ENCODE assay signal across 19 mouse cellular contexts in genomic region chr5:125733806-125734205, GRCm38 (mm10).
A peak's percentile ranks its signal among the peaks of the same experiment; 100 is the strongest.
DNase-seq lines count a peak whose midpoint lies in the region; TF ChIP-seq lines count a peak whose summit lies in the region.
"Had no signal": no experiment of that assay in that cellular context is flagged by ENCODE, and none has a peak within 500 bp of the region (broad histone marks: within the 10 kb centered on the region; RNA-seq: fewer than 3 reads in every experiment).

No protein-coding gene starts in this region.

- no peak for TF ChIP-seq EP300 in MEL (IDR thresholded peaks at IDR 0.05; ENCODE audit: low read depth in 1 of 2, low read length in 2 of 2)

- 0 out of 2 replicates have a peak, but pooled peaks have one; percentile 6 for TF ChIP-seq CTCF in kidney, adult 2 months (conservative IDR thresholded peaks at IDR 0.05; ENCODE audit: insufficient read depth, insufficient read length, low read depth, low read length)
- peak; percentile 24 to 60 (median 31); a peak in 4 of 6 replicates for TF ChIP-seq CTCF in MEL (IDR thresholded peaks at IDR 0.05 in 2 of 3, conservative IDR thresholded peaks at IDR 0.05 in 1 of 3; ENCODE audit: control insufficient read depth in 1 of 3, insufficient read depth in 1 of 3, low read depth in 2 of 3, low read length in 3 of 3, poor library complexity in 1 of 3, severe bottlenecking in 1 of 3)

- H3K27me3 ChIP-seq in kidney, adult 2 months (replicated peaks; ENCODE audit: control insufficient read depth, insufficient read depth, low read length) = no peaks in the 10 kb centered on the region
- no peaks in the 10 kb centered on the region for H3K27me3 ChIP-seq in MEL (ENCODE audit: control insufficient read depth in 1 of 2, insufficient read depth in 2 of 2, low read length in 2 of 2)
- H3K27me3 ChIP-seq: hindbrain, embryonic 13.5 days; intestine, embryonic 15.5 days; limb, embryonic 13.5 days; midbrain, embryonic 13.5 days had no signal

- WGBS in kidney, adult 2 months = 83% methylated on average over 1 of the region's 1 CpGs

- H3K79me2 ChIP-seq in MEL (ENCODE audit: control insufficient read depth, insufficient read depth, low read length, poor library complexity) = no peaks in the 10 kb centered on the region

- no peaks in the 10 kb centered on the region for H3K36me3 ChIP-seq in kidney, adult 2 months (ENCODE audit: control insufficient read depth, insufficient read depth, low read length)
- no peaks in the 10 kb centered on the region for H3K36me3 ChIP-seq in MEL (ENCODE audit: control insufficient read depth in 1 of 2, insufficient read depth in 2 of 2, low read length in 2 of 2)
- H3K36me3 ChIP-seq: hindbrain, embryonic 13.5 days; intestine, embryonic 15.5 days; limb, embryonic 13.5 days; midbrain, embryonic 13.5 days had no signal

- H3K4me1 ChIP-seq in kidney, adult 2 months (ENCODE audit: control insufficient read depth, insufficient read depth, low read length) = no peaks in the 10 kb centered on the region
- H3K4me1 ChIP-seq in MEL (ENCODE audit: control insufficient read depth in 1 of 2, insufficient read depth in 2 of 2, low read length in 2 of 2) = no peaks in the 10 kb centered on the region
- H3K4me1 ChIP-seq: intestine, embryonic 15.5 days; limb, embryonic 13.5 days; midbrain, embryonic 13.5 days had no signal

- DNase-seq in kidney, adult 2 months = no peak
- DNase-seq in kidney, postnatal 4 days = no peak
- peak; percentile 19 for DNase-seq in right cerebral cortex, postnatal 14 days
- no peak for DNase-seq in right cerebral cortex, adult 2 months (ENCODE audit: low spot score in 2 of 2)
- peak; percentile 20 for DNase-seq in MEL (ENCODE audit: low read depth, low spot score)
- DNase-seq in embryo, embryonic 11 days = no peak
- DNase-seq in spleen, postnatal 36 days (ENCODE audit: low spot score in 2 of 2) = no peak
- DNase-seq: adrenal gland, postnatal 25 days; cerebellum, adult 8-10 months; gastrocnemius, postnatal 14 days; heart, postnatal 10 days; layer of hippocampus, adult 9-11 months; lung, adult 2 months; thymus, postnatal 14 days had no signal

- H3K4me3 ChIP-seq in kidney, adult 2 months (ENCODE audit: insufficient read depth, low read depth, low read length) = no peak overlapping the region
- no peak overlapping the region for H3K4me3 ChIP-seq in MEL (ENCODE audit: control insufficient read depth in 1 of 2, insufficient read depth in 1 of 2, low read depth in 2 of 2, low read length in 2 of 2)
- H3K4me3 ChIP-seq: hindbrain, embryonic 13.5 days; intestine, embryonic 15.5 days; limb, embryonic 13.5 days; midbrain, embryonic 13.5 days had no signal

- H3K9me3 ChIP-seq in MEL (replicated peaks; ENCODE audit: insufficient read depth, low read length) = no peaks in the 10 kb centered on the region
- H3K9me3 ChIP-seq: hindbrain, embryonic 13.5 days; intestine, embryonic 15.5 days had no signal

- no peak overlapping the region for H3K27ac ChIP-seq in kidney, adult 2 months (ENCODE audit: insufficient read depth, low read depth, low read length)
- H3K27ac ChIP-seq in MEL (ENCODE audit: control insufficient read depth, low read depth, low read length) = no peak overlapping the region
- H3K27ac ChIP-seq: hindbrain, embryonic 13.5 days; intestine, embryonic 15.5 days; kidney, postnatal 0 days; limb, embryonic 13.5 days; midbrain, embryonic 13.5 days had no signal

- no peak overlapping the region for H3K9ac ChIP-seq in MEL (ENCODE audit: control insufficient read depth, low read depth, low read length, poor library complexity, severe bottlenecking)
- H3K9ac ChIP-seq: hindbrain, embryonic 13.5 days; intestine, embryonic 15.5 days; limb, embryonic 13.5 days; midbrain, embryonic 13.5 days had no signal

- TF ChIP-seq RAD21 in MEL (IDR thresholded peaks at IDR 0.05; ENCODE audit: low read depth, low read length) = no peak; the same call in 1 of the 2 replicates

- TF ChIP-seq POLR2A in kidney, adult 2 months (IDR thresholded peaks at IDR 0.05; ENCODE audit: low read depth, low read length) = no peak
- TF ChIP-seq POLR2A in MEL (IDR thresholded peaks at IDR 0.05; ENCODE audit: control insufficient read depth in 1 of 2, insufficient read depth in 1 of 2, low read depth in 1 of 2, low read length in 2 of 2, poor library complexity in 1 of 2) = no peak

TF ChIP-seq in MEL, 35 proteins besides CTCF, POLR2A, EP300 and RAD21:
- TF ChIP-seq NRF1 (IDR thresholded peaks at IDR 0.05; ENCODE audit: insufficient read depth, low read depth, low read length, poor library complexity, severe bottlenecking) = no peak
- TF ChIP-seq SMC3 (IDR thresholded peaks at IDR 0.05; ENCODE audit: low read depth, low read length) = 0 out of 2 replicates have a peak, but pooled peaks have one; percentile 20

Comparison
In these comparisons a context has a peak if more than half of its experiments do, and no peak if none do; other contexts are left out.
1. DNase-seq: peak in right cerebral cortex, postnatal 14 days (single experiment) and MEL (single experiment); none in kidney, adult 2 months (single experiment), kidney, postnatal 4 days (0 of 2), right cerebral cortex, adult 2 months (0 of 2), embryo, embryonic 11 days (single experiment) and spleen, postnatal 36 days (0 of 2).